Mouse (Mus musculus) stomach, embryonic 15.5 days (tissue): ENCODE data around the gene Rnps1. TPM values are rescaled to one million over a fixed set of nuclear protein-coding genes. Genes with fewer than 3 reads are reported as not detected.
"Not testable (repeated sequence)": the region's sequence is repeated elsewhere in the genome, so short reads cannot be mapped to it uniquely, and the experiment has no call there.

Experiments used
- ATAC-seq: fragments of 200-750 bp; cut with Nextera tagmentation; 2 replicates; pipeline ENCODE4 v1.8.0; 2017; ENCODE audit warnings: low read depth, moderate number of reproducible peaks, moderate TSS enrichment; ENCODE audit not compliant: insufficient read depth, low FRiP score
- H3K27ac ChIP-seq: fragments of 300-500 bp; sonication (generic); 2 replicates; pipeline ENCODE4 v1.5.1; 2015; ENCODE audit warnings: mild to moderate bottlenecking, inconsistent platforms
- H3K27me3 ChIP-seq: fragments of 300-500 bp; sonication (generic); replicated peaks from 2 replicates; pipeline ENCODE4 v1.6.1; 2015; ENCODE audit warnings: inconsistent platforms
- H3K36me3 ChIP-seq: fragments of 300-500 bp; sonication (generic); 2 replicates; pipeline ENCODE4 v1.6.1; 2015; ENCODE audit warnings: inconsistent platforms
- H3K4me1 ChIP-seq: fragments of 300-500 bp; sonication (generic); 2 replicates; pipeline ENCODE4 v1.6.1; 2015; ENCODE audit warnings: inconsistent platforms
- H3K4me2 ChIP-seq: fragments of 300-500 bp; sonication (generic); 2 replicates; pipeline ENCODE4 v1.6.1; 2015; ENCODE audit warnings: mild to moderate bottlenecking, inconsistent platforms
- H3K4me3 ChIP-seq: fragments of 300-500 bp; sonication (generic); replicated peaks from 2 replicates; pipeline ENCODE4 v1.5.1; 2015; ENCODE audit warnings: inconsistent platforms
- H3K9ac ChIP-seq: fragments of 300-500 bp; sonication (generic); 2 replicates; pipeline ENCODE4 v1.6.1; 2015; ENCODE audit warnings: inconsistent platforms
- H3K9me3 ChIP-seq: fragments of 300-500 bp; sonication (generic); 2 replicates; pipeline ENCODE4 v1.6.1; 2016; ENCODE audit warnings: inconsistent platforms
- WGBS: fragments of 180-500 bp; shearing (Covaris S2); methylation state at CpG from one replicate; pipeline ENCODE4 v1.1.7; 2015; 5-methylcytosine and 5-hydroxymethylcytosine counted together
- polyA plus RNA-seq: library from polyadenylated mRNA; unstranded; fragments of >200 nt; fragmentation: Nextera tagmentation; extraction: Ambion mirVana; gene quantifications from 2 replicates; pipeline ENCODE4 v1.2.1, GENCODE M21; 2015

The Rnps1 gene
- polyA plus RNA-seq, 1 experiment from 2014 or later = 230 TPM

GRCm38 (mm10) chr17:24407116-24407803, 7.1 kb upstream of the Rnps1 start:
- Histone ChIP-seq H3K4me2 (no peak overlapping the region), H3K4me3 (no peak overlapping the region), H3K9ac (no peak overlapping the region), H3K27ac (no peak overlapping the region), H3K27me3 (no peaks in the 10 kb centered on the region), H3K36me3 (peaks cover 25% of the 10 kb centered on the region), H3K4me1 (no peaks in the 10 kb centered on the region), H3K9me3 (no peaks in the 10 kb centered on the region)
- WGBS = 88% methylated on average over 12 of the region's 12 CpGs
- ATAC-seq = no peak

- Histone ChIP-seq H3K9me3 (no peaks in the 10 kb centered on the region), H3K4me2 (peak overlapping the region; percentile 63), H3K9ac (peak overlapping the region; percentile 61; the same call in 1 of the 2 replicates), H3K36me3 (peaks cover 16% of the 10 kb centered on the region), H3K27me3 (no peaks in the 10 kb centered on the region), H3K4me1 (peaks cover 17% of the 10 kb centered on the region), H3K27ac (peak overlapping the region; percentile 95), H3K4me3 (peak overlapping the region; percentile 79)
- peak; percentile 15; the same call in 1 of the 2 replicates for ATAC-seq
- WGBS = 27% methylated on average over 22 of the region's 22 CpGs
Observed at GRCm38 (mm10) chr17:24413557-24414211, 681 bp upstream of the Rnps1 start.

- ATAC-seq = no peak
- Histone ChIP-seq H3K9ac (peak overlapping the region; percentile 71), H3K36me3 (peaks cover 16% of the 10 kb centered on the region), H3K9me3 (no peaks in the 10 kb centered on the region), H3K4me2 (peak overlapping the region; percentile 70), H3K27me3 (no peaks in the 10 kb centered on the region), H3K27ac (peak overlapping the region; percentile 95), H3K4me1 (peaks cover 17% of the 10 kb centered on the region), H3K4me3 (peak overlapping the region; percentile 79)
- WGBS = under 1% methylated on average over 21 of the region's 21 CpGs
Observed at GRCm38 (mm10) chr17:24415011-24415410, 646 bp downstream of the Rnps1 start.

GRCm38 (mm10) chr17:24416051-24416652, 1.8 kb downstream of the Rnps1 start:
- H3K9me3 ChIP-seq = no peaks in the 10 kb centered on the region
- H3K27ac ChIP-seq = no peak overlapping the region
- no peak for ATAC-seq
- H3K4me3 ChIP-seq = peak overlapping the region; percentile 79
- WGBS = 79% methylated on average over 3 of the region's 3 CpGs
- H3K9ac ChIP-seq = peak overlapping the region; percentile 71; the same call in 1 of the 2 replicates
- peak overlapping the region; percentile 70 for H3K4me2 ChIP-seq
- H3K27me3 ChIP-seq = no peaks in the 10 kb centered on the region
- H3K4me1 ChIP-seq = peaks cover 17% of the 10 kb centered on the region
- peaks cover 26% of the 10 kb centered on the region for H3K36me3 ChIP-seq

GRCm38 (mm10) chr17:24423114-24423513, 8.7 kb downstream of the Rnps1 start:
- no peak overlapping the region for H3K27ac ChIP-seq
- H3K4me1 ChIP-seq = peaks cover 10% of the 10 kb centered on the region; the same call in 1 of the 2 replicates
- H3K9ac ChIP-seq = no peak overlapping the region
- H3K36me3 ChIP-seq = peaks cover 56% of the 10 kb centered on the region
- ATAC-seq = no peak
- no peaks in the 10 kb centered on the region for H3K9me3 ChIP-seq
- H3K4me3 ChIP-seq = no peak overlapping the region
- H3K4me2 ChIP-seq = no peak overlapping the region
- no peaks in the 10 kb centered on the region for H3K27me3 ChIP-seq
- 89% methylated on average over 4 of the region's 4 CpGs for WGBS

GRCm38 (mm10) chr17:24424489-24424888, 10.1 kb downstream of the Rnps1 start:
- peaks cover 12% of the 10 kb centered on the region for H3K4me1 ChIP-seq
- H3K4me2 ChIP-seq = no peak overlapping the region
- H3K9me3 ChIP-seq = no peaks in the 10 kb centered on the region
- H3K36me3 ChIP-seq = peaks cover 44% of the 10 kb centered on the region
- no peak overlapping the region for H3K27ac ChIP-seq
- no peak for ATAC-seq
- no peak overlapping the region for H3K4me3 ChIP-seq
- WGBS = 96% methylated on average over 5 of the region's 5 CpGs
- no peak overlapping the region for H3K9ac ChIP-seq
- H3K27me3 ChIP-seq = no peaks in the 10 kb centered on the region

- ATAC-seq, H3K27ac ChIP-seq, H3K4me2 ChIP-seq, H3K9me3 ChIP-seq, H3K9ac ChIP-seq, H3K27me3 ChIP-seq, H3K4me3 ChIP-seq: not testable (repeated sequence)
- H3K4me1 ChIP-seq = peaks cover 12% of the 10 kb centered on the region
- peaks cover 36% of the 10 kb centered on the region for H3K36me3 ChIP-seq
- 90% methylated on average over 6 of the region's 8 CpGs for WGBS
Observed at GRCm38 (mm10) chr17:24425326-24425725, 11.0 kb downstream of the Rnps1 start.

- Histone ChIP-seq H3K4me1 (peaks cover 12% of the 10 kb centered on the region), H3K9ac (no peak overlapping the region), H3K27ac (peak overlapping the region; percentile 95), H3K27me3 (no peaks in the 10 kb centered on the region), H3K4me3 (peak overlapping the region; percentile 86; the same call in 1 of the 2 replicates), H3K36me3 (peaks cover 32% of the 10 kb centered on the region), H3K4me2 (no peak overlapping the region), H3K9me3 (no peaks in the 10 kb centered on the region)
- no peak for ATAC-seq
- 89% methylated on average over 7 of the region's 7 CpGs for WGBS
Observed at GRCm38 (mm10) chr17:24425905-24426304, 11.5 kb downstream of the Rnps1 start.

GRCm38 (mm10) chr17:24426471-24427169, 12.3 kb downstream of the Rnps1 start, which contains the start of gene Eci1:
Gene Eci1, plus strand, starts transcription at chr17:24426641.
- Histone ChIP-seq H3K27me3 (no peaks in the 10 kb centered on the region), H3K9me3 (no peaks in the 10 kb centered on the region), H3K4me1 (peaks cover 12% of the 10 kb centered on the region), H3K4me2 (peak within 1 kb of the TSS; percentile 62), H3K27ac (peak within 1 kb of the TSS; percentile 95), H3K9ac (peak within 1 kb of the TSS; percentile 94), H3K36me3 (peaks cover 27% of the 10 kb centered on the region), H3K4me3 (peak within 1 kb of the TSS; percentile 86)
- peak; percentile 98 for ATAC-seq
- under 1% methylated on average over 47 of the region's 48 CpGs for WGBS

GRCm38 (mm10) chr17:24427170-24427557, 12.8 kb downstream of the Rnps1 start:
- peak overlapping the region; percentile 95 for H3K27ac ChIP-seq
- 5% methylated on average over 8 of the region's 8 CpGs for WGBS
- H3K4me3 ChIP-seq = peak overlapping the region; percentile 86
- H3K27me3 ChIP-seq = no peaks in the 10 kb centered on the region
- peak overlapping the region; percentile 94 for H3K9ac ChIP-seq
- peaks cover 21% of the 10 kb centered on the region for H3K36me3 ChIP-seq
- H3K4me2 ChIP-seq = peak overlapping the region; percentile 62
- peaks cover 12% of the 10 kb centered on the region for H3K4me1 ChIP-seq
- ATAC-seq = no peak
- no peaks in the 10 kb centered on the region for H3K9me3 ChIP-seq

- peak; percentile 20; the same call in 1 of the 2 replicates for ATAC-seq
- Histone ChIP-seq H3K27ac (peak overlapping the region; percentile 48; the same call in 1 of the 2 replicates), H3K4me2 (peak overlapping the region; percentile 16; the same call in 1 of the 2 replicates), H3K36me3 (peaks cover 9% of the 10 kb centered on the region), H3K27me3 (no peaks in the 10 kb centered on the region), H3K9me3 (no peaks in the 10 kb centered on the region), H3K9ac (no peak overlapping the region), H3K4me3 (no peak overlapping the region), H3K4me1 (peaks cover 12% of the 10 kb centered on the region)
- 76% methylated on average over 14 of the region's 14 CpGs for WGBS
Observed at GRCm38 (mm10) chr17:24429201-24429983, 15.0 kb downstream of the Rnps1 start.
